Mouse (Mus musculus): Measurements from ENCODE around the gene Poldip3. TPM values are rescaled to one million over a fixed set of nuclear protein-coding genes. Genes with fewer than 3 reads are reported as not detected.
A peak's percentile ranks its signal among the peaks of the same experiment; 100 is the strongest.
"Not testable (repeated sequence)": the region's sequence is repeated elsewhere in the genome, so short reads cannot be mapped to it uniquely, and the experiment has no call there.

The Poldip3 gene
- total RNA-seq, 2 experiments from 2014 or later: 86.5 to 95.1 TPM

GRCm38 (mm10) chr15:83148801-83149195 is 386 bp downstream of the Poldip3 start:
- Histone ChIP-seq H3K27ac (peak overlapping the region; percentile 98), H3K4me3 (peak overlapping the region; percentile 70)
- no peak for DNase-seq (ENCODE audit: extremely low spot score in 1 of 2, low spot score in 2 of 2)
- intact Hi-C loops (cut with DNase I): loop anchor here (1.0 to 2.0 kb wide), 2 partner anchors 24 to 26 kb away; partner anchors contain the start of genes Cyb5r3 and Rrp7a
- no peak; the same call in 1 of the 2 replicates for TF ChIP-seq CTCF (IDR thresholded peaks at IDR 0.05)

DNA sequence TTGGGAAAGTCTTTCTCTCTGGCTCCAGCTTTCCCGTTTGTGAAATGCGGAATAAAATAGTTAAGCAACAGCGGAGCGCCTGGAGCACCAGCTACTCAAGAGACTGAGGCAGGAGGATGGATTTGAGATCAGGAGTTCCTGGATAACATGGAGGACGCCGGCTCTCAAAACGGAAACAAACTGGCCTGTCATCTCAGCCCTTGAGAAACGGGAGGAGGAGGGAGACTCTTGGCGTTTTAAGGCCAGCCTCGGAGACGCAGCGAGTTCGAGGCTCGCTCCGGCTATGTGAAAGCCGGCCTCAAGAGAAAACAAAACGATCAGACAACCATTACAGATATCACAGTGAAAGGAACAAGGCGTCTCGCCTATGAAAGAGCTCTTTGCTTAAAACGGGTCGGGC is 789 bp downstream of the Poldip3 start:
- no peak for TF ChIP-seq CTCF (IDR thresholded peaks at IDR 0.05)

GRCm38 (mm10) chr15:83145541-83145940 is 3.6 kb downstream of the Poldip3 start:
- no peak overlapping the region for H3K4me3 ChIP-seq
- intact Hi-C loops (cut with DNase I): no loop called here
- no peak for DNase-seq (ENCODE audit: extremely low spot score in 1 of 2, low spot score in 2 of 2)
- no peak for TF ChIP-seq CTCF (IDR thresholded peaks at IDR 0.05)
- no peak overlapping the region for H3K27ac ChIP-seq

More for the DNA sequence above, 789 bp downstream of the Poldip3 start:
- no peak for DNase-seq (ENCODE audit: extremely low spot score in 1 of 2, low spot score in 2 of 2)
- intact Hi-C loops (cut with DNase I): loop anchor here (2.0 kb wide), 1 partner anchor 24 kb away; the partner anchor contains the start of gene Cyb5r3
- Histone ChIP-seq H3K4me3 (peak overlapping the region; percentile 70), H3K27ac (peak overlapping the region; percentile 98)

DNA sequence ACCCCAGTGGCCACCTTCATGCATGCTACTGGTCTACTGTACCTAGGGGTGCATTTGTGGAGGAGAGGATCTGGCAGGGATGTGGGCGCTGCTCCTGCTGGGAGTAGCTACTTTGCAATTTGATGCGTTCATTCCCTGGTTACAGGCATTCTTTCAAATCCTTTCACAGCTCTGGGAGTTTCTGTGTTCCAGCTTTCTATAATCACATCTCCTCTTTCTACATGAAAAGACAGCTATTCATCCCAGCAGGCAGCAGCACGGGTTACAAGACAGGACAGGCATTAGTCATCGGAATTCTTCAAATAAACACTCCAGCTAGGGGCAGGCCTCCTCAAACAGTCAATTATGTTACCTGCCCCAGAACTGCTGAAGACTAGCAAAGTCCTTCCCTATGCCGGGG is 6.3 kb downstream of the Poldip3 start:
- TF ChIP-seq CTCF (IDR thresholded peaks at IDR 0.05): no peak
- Histone ChIP-seq H3K27ac (peak overlapping the region; percentile 58), H3K4me3 (no peak overlapping the region)
- DNase-seq (ENCODE audit: extremely low spot score in 1 of 2, low spot score in 2 of 2): peak in 1 of 2 experiments; percentile 29
- intact Hi-C loops (cut with DNase I): no loop called here

DNA sequence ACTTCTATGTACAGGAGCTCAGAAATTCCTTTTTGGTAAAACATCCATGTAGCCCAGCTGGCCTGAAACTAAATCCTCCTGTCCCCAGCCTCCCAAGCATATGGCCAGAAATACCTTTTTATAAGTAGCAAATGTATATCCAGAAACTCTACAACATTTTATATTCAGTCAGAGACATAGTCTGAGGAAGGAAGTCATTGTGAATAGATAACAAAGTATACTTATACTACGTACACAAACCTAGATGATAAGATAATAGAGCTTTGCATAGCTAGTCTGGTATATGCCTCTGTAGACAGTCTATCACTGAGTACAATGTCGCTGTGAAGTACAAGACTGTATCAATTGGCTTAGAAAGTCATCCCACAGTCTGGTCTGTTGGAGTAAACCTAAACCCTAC is 13.5 kb downstream of the Poldip3 start:
- intact Hi-C loops (cut with DNase I): no loop called here
- H3K27ac ChIP-seq: no peak overlapping the region
- no peak for DNase-seq (ENCODE audit: extremely low spot score in 1 of 2, low spot score in 2 of 2)
- TF ChIP-seq CTCF (IDR thresholded peaks at IDR 0.05): no peak
- no peak overlapping the region for H3K4me3 ChIP-seq

- H3K27ac ChIP-seq: no peak overlapping the region
- no peak for TF ChIP-seq CTCF (IDR thresholded peaks at IDR 0.05)
- intact Hi-C loops (cut with DNase I): no loop called here
Measured at GRCm38 (mm10) chr15:83134671-83135070, 14.5 kb downstream of the Poldip3 start.

DNA sequence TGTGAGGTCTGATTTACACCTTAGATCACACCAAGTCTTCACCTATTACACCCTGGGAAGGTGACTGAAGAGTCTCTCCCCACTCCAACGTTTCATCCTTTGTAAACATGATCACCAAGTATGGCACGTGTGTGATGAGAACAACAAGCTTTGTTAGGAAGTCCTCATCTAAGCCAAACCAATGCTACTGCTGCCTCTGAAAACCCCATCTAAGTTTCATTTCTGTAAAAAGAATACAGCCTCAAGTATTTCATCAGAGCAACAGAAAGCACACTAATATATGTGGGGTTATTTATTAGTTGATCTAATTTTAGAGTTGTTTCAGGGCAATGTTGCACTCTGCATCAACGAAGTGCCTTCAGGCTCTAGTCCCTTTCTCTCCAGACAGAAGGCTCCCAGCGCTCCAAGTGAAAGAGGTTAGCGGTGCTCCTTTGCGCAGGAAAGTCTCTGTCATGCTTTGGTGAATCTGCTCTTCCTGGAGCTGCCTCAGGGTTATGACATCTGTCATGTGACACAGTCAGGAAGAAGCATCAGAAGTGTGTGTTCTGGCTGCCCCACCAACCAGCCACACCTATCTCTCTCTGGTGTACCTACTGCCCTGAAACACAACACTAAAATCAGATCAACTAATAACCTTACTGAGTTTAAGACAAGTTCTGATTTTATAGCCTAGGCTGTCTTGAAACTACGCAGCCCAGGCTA is 19.5 kb downstream of the Poldip3 start:
- Histone ChIP-seq H3K4me3 (no peak overlapping the region), H3K27ac (no peak overlapping the region)
- TF ChIP-seq CTCF (IDR thresholded peaks at IDR 0.05): no peak
- no peak for DNase-seq (ENCODE audit: extremely low spot score in 1 of 2, low spot score in 2 of 2)
- intact Hi-C loops (cut with DNase I): no loop called here

More at GRCm38 (mm10) chr15:83134671-83135070, 14.5 kb downstream of the Poldip3 start:
- no peak overlapping the region for H3K4me3 ChIP-seq
- DNase-seq (ENCODE audit: extremely low spot score in 1 of 2, low spot score in 2 of 2): no peak

- DNase-seq (ENCODE audit: extremely low spot score in 1 of 2, low spot score in 2 of 2); intact Hi-C loops (cut with DNase I); H3K4me3 ChIP-seq; H3K27ac ChIP-seq: not testable (repeated sequence)
Measured at GRCm38 (mm10) chr15:83127037-83127436, 22.1 kb downstream of the Poldip3 start.

DNA sequence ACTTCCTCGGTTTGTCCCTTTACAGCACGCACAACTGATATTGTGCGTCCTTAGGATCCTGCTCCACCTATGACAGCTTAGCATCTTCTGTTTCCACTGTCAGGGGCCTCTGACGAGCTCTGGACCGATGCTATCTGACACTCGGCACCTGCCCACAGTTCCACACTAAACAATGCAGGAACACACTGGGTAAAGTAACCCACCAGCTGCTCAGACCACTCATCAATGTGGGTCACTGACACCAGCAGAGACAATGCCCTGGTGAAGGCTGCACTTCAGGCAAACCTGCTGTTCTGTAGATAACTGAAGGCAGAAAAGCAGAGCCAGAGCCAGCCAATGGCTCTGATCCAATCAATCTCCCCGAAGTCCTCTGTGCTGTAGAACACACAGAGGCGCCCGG is 22.6 kb downstream of the Poldip3 start:
- DNase-seq (ENCODE audit: extremely low spot score in 1 of 2, low spot score in 2 of 2): no peak
- no peak overlapping the region for H3K27ac ChIP-seq
- no peak for TF ChIP-seq CTCF (IDR thresholded peaks at IDR 0.05)
- H3K4me3 ChIP-seq: no peak overlapping the region
- intact Hi-C loops (cut with DNase I): no loop called here

DNA sequence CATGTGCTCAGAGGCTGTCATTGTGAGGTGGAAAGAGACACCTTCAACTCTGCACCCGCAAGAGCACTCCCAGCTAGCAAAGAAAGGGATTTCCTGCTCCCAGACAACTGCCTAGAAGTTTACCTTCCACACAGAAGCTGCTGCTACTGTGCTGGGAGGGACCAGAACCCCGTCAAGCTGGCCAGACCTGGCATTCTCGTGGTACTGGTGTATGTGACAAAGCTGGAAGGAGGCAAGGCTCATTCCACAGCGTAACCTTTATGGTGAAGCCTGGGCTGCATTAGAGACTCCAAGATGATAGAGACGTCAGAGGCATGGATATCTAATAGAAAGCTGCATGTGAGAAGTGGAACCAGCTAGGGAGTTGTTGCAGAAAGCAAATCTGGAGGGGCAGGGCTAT is 24.6 kb downstream of the Poldip3 start:
- no peak for DNase-seq (ENCODE audit: extremely low spot score in 1 of 2, low spot score in 2 of 2)
- intact Hi-C loops (cut with DNase I): no loop called here
- Histone ChIP-seq H3K4me3 (no peak overlapping the region), H3K27ac (no peak overlapping the region)
- no peak for TF ChIP-seq CTCF (IDR thresholded peaks at IDR 0.05)

- H3K4me3 ChIP-seq: peak within 1 kb of the TSS; percentile 94
- no peak for TF ChIP-seq CTCF (IDR thresholded peaks at IDR 0.05)
- peak within 1 kb of the TSS; percentile 88 for H3K27ac ChIP-seq
- intact Hi-C loops (cut with DNase I): loop anchor here (1.0 kb wide), 1 partner anchor 27 kb away; the partner anchor contains the start of gene Poldip3
- DNase-seq (ENCODE audit: extremely low spot score in 1 of 2, low spot score in 2 of 2): peak; percentile 92 to 96
Measured at GRCm38 (mm10) chr15:83122566-83123145, 26.5 kb downstream of the Poldip3 start, which contains the start of gene Rrp7a. TSS of gene Rrp7a (minus strand) at chr15:83122801.

Data from left cerebral cortex, adult 2 months (tissue).